Mouse (Mus musculus) gastrocnemius, postnatal 4 days (tissue): Measurements from ENCODE around the gene Sprr2e. TPM values are rescaled to one million over a fixed set of nuclear protein-coding genes. Genes with fewer than 3 reads are reported as not detected.

Source experiments
- DNase-seq, 2 experiments: peaks; one replicate each; pipeline ENCODE4 v3.0.0; 2021 to 2022; ENCODE audit warnings: low spot score in 2 of 2, mixed read lengths in 2 of 2
- long read RNA-seq, 2 experiments: library from polyadenylated mRNA; stranded (forward); transcript quantifications; one replicate each; pipeline ENCODE4 v2.0.0; 2021
- total RNA-seq, 2 experiments: library from RNA; stranded (reverse); gene quantifications; 2 replicates each; pipeline ENCODE4 v1.2.3; 2021

Gene Sprr2e
- total RNA-seq = not detected
- long read RNA-seq, experiment 1 = 0 reads
- long read RNA-seq, experiment 2 = 0 reads

DNA sequence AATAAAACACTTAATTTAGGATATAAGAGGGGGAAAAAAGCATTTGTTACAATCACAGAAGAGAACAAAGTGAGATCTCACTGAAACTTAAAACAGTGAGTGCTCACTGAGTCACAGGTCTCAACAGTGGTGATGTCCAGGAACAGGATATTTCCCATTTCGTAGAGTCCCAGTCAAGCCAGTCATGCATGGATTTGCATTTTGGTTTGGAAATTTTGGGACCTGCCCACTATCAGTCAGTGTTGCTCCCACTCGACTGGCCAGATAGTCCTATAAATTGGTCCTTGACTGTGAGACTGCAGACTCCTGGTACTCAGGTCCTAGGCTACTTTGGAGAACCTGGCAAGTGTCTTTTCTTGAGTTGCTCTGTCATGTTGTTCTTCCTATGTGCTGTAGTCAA lies at the start of gene Sprr2e:
Gene Sprr2e (plus strand): TSS at position 301 of the 400 bp plus-strand sequence.
- DNase-seq = no peak

DNA sequence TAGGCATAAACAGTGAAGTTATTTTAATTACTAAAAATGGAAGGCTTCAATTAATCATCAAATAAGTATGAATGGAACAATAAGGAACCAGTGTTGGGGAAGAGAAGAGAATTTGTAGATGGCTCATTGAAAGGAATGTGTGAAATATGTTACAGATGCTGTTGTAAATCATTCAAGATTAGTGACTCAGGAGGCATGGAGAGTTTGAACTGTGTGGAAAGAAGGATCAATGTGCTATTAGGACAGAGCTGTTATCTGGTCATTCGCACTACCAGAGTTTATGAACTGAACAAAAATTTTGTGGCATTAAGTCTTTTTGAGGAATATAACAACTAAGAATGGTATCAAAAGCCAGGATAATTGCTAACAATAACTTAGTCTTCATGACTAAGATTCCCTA lies 44.5 kb upstream of the Sprr2e start:
- no peak for DNase-seq

DNA sequence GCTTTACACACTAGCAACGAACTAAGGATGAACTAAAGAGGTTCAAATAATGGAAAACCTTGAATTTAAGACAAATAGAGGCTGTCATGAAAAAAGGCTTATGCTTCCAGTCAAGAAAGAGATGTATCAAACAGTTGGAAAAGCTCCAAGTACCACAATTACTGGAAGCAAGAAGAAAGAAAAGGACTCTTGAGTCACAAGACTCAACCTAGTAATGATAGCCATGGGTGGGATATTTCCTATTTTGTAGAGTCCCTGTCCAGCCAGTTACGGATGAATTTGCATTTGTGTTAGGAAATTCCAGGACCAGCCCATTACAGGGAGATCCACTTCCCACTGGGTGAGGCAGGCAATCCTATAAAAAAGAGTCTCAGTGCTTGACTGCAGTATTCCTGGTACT lies 35.6 kb upstream of the Sprr2e start, which contains the start of gene Sprr2b:
Gene Sprr2b (plus strand): TSS at position 301 of the 400 bp plus-strand sequence.
- no peak for DNase-seq

GRCm38 (mm10) chr3:92317384-92317783 lies 34.6 kb upstream of the Sprr2e start:
- DNase-seq = no peak

GRCm38 (mm10) chr3:92336278-92336677 lies 15.7 kb upstream of the Sprr2e start:
- DNase-seq = no peak

GRCm38 (mm10) chr3:92338840-92339239 lies 13.1 kb upstream of the Sprr2e start, which contains the start of gene Sprr2d:
TSS of gene Sprr2d (plus strand) at chr3:92339140.
- no peak for DNase-seq

DNA sequence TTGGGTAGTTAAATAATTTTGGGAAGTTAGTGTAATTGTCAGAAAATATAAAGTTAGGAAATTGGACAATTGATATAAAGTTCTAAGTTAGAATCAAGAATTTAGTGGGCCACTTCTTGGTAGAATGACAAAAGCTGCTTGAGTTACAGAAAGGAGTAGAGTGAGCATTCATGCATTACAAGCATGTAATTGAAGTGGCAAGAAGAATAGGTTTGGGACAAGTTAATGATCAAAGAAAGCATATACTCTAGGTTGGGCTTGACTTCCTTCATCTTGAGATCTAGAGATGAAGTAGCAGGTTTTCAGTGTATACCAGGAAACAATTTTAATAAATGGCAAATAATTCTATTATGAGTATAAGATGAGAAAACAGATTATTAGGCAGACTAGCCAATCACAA lies 9.7 kb downstream of the Sprr2e start:
- DNase-seq = no peak

- no peak for DNase-seq
These were observed 12.9 kb downstream of the Sprr2e start, which contains the start of gene Sprr2f for GRCm38 (mm10) chr3:92364887-92365286. TSS of gene Sprr2f (plus strand) at chr3:92365187.

DNA sequence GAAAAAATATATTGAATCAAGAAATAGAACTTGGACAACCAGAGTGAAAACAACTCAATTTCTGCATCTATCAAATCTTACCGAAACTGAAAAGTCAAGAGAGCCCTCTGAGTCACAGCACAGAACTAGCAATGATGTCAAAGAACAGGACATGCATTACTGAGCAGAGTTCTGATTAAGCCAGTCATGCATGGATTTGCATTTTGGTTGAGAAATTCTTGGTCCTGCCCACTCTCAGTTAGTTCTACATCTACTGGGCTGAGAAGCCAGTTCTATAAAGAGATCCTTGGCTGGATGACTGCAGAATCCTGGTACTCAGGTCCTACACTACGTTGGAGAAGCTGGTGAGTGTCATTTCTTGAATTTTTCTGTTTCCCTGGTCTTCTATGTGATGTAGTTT lies 21.7 kb downstream of the Sprr2e start:
- DNase-seq = no peak

DNA sequence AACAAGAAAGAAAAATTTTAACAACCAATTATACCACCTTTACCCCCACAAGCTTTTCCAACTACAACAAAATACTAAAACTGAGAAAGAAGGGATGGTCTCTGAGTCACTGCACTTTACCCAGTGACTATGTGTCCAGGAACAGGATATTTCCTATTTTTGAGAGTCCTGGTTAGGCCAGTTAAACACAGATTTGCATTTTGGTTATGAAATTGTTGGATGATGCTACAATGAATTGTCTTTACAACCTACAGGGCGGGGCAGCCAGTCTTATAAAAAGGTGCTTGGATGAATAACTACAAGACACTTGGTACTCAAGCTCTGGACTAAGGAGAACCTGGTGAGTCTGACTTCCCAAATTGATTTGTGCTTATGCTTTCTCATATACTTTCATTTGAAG lies 33.4 kb downstream of the Sprr2e start, which contains the start of gene Sprr2h:
Gene Sprr2h (plus strand): TSS at position 301 of the 400 bp plus-strand sequence.
- DNase-seq = no peak

DNA sequence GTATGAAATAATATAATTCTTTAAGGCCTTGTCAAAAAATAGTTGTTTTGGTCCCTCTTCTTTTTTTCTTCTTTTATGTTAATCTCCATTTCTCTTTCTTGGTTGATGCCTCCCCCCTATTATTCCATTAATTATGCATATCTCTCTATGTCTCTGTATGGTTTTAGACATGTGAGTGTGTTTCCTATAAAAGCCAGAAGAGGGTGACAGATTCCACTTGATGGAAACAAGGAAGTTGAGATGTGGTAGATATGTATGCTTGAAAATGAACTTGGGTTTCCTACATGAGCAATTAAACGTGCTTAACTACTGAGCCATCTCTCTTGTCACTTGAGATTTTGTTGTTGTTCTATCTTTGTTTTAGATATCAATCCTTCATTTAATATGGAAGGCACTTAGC lies 42.4 kb downstream of the Sprr2e start:
- no peak for DNase-seq

Other genes starting within 250 kb of the Sprr2e start
- not detected for gene Prr9, start 228.2 kb upstream of the Sprr2e start, total RNA-seq
- gene Lelp1, start 209.4 kb upstream of the Sprr2e start, total RNA-seq = not detected
- not detected for gene Sprr2a1, start 136.3 kb upstream of the Sprr2e start, total RNA-seq
- gene Sprr2a2, start 136.2 kb upstream of the Sprr2e start, total RNA-seq = 1 to 10 TPM in 1 of 2 experiments, not detected in 1; 1.6 TPM
- not detected for gene Sprr2a3, start 66.7 kb upstream of the Sprr2e start, total RNA-seq
- gene Sprr2b, start 35.5 kb upstream of the Sprr2e start, total RNA-seq = not detected
- not detected for gene Sprr2d, start 13.0 kb upstream of the Sprr2e start, total RNA-seq
- gene Sprr2f, start 13.0 kb downstream of the Sprr2e start, total RNA-seq = not detected
- not detected for gene Sprr2h, start 33.5 kb downstream of the Sprr2e start, total RNA-seq
- gene Sprr2i, start 55.8 kb downstream of the Sprr2e start, total RNA-seq = not detected
- gene Sprr2j-ps, start 65.9 kb downstream of the Sprr2e start, total RNA-seq = not detected
- gene Gm9774, start 77.3 kb downstream of the Sprr2e start, total RNA-seq = 1 to 10 TPM; 3.7 to 4.1 TPM
- not detected for gene Sprr2k, start 80.4 kb downstream of the Sprr2e start, total RNA-seq
- not detected for gene Sprr1b, start 86.6 kb downstream of the Sprr2e start, total RNA-seq
- not detected for gene Sprr3, start 106.6 kb downstream of the Sprr2e start, total RNA-seq
- not detected for gene Sprr1a, start 133.8 kb downstream of the Sprr2e start, total RNA-seq
- gene Sprr4, start 148.3 kb downstream of the Sprr2e start, total RNA-seq = not detected
- not detected for gene 2310046K23Rik, start 182.4 kb downstream of the Sprr2e start, total RNA-seq
- not detected for gene Ivl, start 221.6 kb downstream of the Sprr2e start, total RNA-seq
- not detected for gene Smcp, start 236.9 kb downstream of the Sprr2e start, total RNA-seq